Mouse (Mus musculus): Measurements from ENCODE around the gene Arl15.

The Arl15 gene

DNA sequence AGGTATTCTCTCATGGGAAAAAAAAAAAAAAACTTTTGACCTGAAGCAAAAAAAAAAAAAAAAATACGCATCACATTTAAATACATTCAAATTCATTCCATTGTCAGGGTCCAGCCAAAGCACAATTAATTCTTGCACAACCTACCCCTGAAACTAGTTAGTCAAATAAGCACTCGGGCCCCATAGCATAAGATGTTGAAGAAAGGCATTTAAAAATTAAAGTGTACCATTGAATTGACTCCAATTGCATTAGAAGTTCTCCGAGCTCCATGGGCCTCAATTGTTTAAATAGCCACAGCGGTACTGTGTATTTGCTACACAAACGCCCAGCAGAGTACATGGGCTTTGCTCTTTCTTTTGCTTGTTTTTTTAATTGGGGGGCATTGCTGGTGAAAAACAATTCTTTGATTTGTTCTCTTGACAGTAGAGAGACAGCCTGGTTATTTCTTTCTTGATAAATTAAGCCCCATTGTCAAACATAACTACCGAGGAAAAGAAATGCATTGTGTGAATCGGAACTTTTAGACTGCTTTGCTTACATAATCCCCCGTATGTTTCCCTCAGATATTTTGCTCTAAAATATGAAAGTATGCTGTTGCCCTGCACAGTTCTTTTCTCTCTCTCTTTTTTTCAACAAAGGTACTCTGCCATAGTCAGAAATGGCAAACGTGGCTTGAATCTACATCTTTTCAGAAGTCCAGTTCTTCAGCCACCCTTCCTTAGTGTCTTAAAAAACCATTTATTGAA lies 201.4 kb downstream of the Arl15 start:
- DNase-seq: no peak

DNA sequence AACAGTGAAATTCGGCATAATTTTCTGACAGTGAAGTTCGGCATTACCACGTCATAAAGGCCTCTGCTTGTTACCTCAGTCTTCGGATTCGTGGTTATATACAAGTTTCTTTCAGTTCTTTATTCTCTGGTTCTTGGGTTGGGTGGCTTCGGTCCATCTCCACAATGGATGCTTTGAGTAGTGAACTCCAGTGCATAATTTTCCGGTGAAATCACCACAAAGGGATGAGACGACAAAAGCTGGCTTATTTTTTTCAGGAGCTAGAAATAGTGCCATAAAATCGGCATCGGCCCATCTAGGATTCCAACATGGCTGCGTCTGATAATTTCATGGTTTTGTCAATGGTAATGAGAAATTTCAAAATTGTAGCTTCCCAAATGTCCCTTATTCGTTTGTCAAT lies 204.5 kb downstream of the Arl15 start:
- no peak for DNase-seq

DNA sequence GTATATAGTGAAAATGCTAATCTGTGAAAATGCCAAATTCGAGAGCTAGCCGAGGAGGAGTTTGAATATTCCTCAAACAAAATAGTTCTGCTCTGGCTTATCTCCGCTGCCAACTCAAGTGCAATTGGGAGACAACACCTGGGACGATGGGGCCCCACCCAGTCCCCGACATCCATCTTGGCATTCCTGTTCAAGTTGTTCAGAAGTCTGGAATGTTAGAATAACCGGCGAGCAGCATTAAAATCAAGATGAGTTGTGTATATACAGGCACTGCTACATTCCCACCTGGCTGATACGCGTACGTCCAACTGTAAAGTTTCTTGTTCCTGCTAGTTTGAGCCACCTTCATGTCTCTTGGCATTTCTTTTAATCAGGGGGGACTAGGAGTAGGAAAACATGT lies 209.2 kb downstream of the Arl15 start:
- DNase-seq: no peak

DNA sequence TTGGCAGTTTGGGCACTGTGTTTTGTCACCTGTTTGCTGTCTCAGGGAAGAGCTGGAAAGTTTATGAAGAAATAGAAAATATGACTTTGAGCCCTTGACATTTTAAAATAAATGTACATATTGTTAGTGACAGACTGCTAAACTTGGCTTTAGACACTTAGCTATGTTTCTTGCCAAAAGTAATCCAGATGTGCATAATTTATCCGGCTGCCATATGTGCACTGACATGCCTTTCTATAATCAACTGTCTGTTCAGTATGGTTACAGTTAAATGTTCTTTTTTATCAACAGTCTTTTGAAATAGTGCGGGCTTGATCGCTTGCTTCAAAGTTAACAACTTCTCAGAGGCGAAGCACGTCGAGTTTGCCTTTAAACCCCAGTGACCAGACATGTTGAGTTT lies 209.9 kb downstream of the Arl15 start:
- no peak for DNase-seq

DNA sequence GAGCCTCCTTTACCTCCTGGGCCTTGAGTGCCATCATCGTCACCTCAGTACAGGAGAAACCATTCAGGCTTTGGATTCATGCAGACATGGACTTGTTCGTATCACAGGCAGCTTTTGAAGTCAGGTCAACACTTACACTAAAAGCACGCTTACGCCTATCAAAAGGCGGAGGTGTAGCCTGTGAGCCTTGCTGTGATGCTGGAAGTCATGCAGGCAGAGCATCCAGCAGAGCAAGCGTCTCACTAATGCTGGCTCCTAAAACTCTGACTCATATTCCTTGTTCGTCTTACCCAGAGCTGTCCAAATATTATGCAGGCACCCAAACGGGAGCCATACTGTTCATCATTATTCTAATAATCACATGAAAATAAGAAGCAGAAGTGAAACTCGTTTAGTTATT lies 215.5 kb downstream of the Arl15 start:
- no peak for DNase-seq

DNA sequence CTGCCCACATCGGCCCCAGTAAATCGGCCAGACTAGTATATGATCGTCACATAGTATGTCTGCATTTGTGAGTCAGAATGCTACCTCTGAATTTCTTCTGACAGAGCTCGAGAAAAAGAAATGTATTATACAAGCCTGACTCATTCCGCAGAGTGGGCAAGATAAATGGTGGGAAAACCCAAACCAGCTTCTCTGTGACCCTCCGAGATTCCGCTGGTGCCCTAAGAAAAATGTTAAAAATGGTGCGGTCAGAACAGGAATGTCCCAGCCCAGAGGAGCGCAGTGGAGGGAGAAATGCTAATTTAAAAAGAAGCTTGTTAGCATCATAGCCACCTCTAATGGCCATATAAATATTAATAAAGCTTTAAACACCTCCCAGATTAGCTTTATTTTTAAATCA lies 216.2 kb downstream of the Arl15 start:
- DNase-seq: no peak

DNA sequence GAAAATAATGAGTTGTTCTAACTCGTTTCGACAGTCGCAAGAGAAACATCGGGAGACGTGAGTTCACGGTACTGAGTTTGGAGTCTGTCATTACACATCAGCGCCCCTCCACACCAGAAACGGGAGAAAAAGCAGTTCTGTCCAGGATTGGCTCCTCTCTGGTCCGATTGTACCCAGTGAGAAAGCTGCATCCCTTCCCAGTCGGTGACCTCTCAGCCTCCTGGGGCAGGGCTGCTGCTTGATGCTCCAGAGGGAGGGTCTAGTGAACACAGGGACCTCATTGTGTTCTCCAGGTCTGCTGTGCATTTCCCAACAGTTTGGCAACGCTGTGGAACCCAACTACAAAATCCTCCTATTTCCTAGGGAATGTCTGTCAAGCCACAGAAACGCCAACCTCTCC lies 216.7 kb downstream of the Arl15 start:
- no peak for DNase-seq

DNA sequence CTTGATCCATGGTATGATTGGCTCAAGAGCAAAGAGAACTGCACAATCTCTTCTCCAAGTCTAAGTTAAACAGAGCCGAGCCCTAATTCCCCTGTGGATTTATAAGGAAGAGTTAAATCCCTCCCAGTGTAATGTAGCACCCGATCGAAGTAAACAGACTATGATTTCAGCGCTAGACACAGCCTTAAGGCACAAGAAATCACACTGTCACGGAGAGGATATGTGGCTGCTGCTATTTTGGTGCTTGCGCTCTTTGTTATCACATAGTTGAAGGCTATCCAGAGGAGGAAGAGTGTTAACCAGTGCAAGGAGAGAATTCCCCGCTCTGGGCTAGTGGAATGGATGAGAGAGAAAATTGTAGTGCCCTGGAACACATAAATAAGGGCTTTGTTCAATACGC lies 223.6 kb downstream of the Arl15 start:
- DNase-seq: no peak

DNA sequence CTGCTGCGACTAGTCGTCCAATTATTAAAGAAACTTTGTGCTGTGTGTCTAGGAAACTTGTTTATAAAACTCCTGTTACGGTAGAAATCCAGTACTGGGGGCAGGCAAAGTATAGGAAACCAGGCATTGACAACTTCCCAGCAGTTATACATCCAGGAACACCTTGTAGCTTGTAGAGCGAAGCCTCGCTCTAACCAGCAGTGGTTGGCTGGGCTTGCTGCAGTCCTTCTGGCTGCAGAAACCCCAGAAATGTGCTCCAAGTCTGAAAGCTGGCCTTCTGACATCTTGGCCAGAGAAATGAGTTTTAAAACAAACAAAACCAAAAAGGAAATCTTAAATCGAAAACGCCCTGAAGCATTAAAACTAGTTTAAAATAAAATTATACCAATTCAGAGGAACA lies 229.2 kb downstream of the Arl15 start:
- no peak for DNase-seq

DNA sequence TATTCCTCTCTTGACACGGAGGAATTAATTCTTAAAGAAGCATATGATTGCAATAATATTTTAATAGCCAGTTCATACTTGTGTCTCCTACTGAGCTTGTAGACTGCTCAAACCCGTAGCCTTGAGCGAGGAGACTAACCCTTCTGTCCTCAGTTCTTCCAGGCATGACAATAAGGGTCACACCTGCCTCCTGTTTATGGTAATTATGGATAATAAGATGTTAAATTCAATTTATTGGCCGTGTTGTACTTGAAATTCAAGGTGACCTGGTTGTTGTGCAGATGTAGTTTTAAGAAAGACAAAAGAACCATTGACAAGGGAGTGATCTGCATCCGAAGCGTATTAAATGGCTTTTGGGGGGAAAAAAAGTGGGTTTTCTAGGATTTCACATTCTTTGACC lies 232.0 kb downstream of the Arl15 start:
- no peak for DNase-seq

DNA sequence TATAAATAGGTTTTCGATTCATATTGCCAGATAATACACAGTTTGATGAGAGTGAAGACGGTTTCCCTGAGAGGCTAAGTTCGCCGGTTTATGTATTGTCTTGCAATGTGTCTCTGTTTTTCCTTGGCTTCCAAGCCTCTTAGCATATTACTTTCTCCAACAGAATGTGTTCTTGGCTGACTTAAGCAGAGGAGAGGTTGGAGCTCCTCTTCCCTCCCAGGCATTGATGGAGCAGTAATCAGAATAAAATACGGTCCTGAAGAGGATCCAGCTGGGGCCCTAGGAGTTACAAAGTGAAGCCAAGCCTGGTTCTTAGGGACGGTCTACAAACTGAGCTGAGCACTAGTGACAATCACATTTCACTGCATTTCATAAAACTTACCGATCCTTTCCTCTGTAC lies 232.4 kb downstream of the Arl15 start:
- DNase-seq: no peak

DNA sequence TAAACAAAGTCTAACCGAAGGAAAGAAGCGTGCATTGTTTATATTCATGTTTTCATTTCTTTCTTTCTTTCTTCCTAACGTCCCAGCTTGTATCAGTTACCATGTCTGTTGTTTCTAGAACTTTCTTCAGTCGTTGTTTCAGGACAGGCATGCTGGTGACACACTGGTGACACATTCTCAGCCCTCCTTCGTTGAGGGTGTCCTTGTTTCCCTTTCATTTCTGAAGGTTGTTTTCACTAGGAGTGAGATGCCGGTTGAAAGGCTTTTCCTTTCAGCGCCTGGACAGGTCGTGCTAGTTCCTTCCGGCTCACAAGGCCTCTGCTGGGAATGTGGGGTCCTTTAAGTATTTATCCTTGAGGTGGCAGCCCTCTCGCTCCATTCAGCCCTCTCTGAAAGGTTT lies 253.8 kb downstream of the Arl15 start:
- DNase-seq: no peak

DNA sequence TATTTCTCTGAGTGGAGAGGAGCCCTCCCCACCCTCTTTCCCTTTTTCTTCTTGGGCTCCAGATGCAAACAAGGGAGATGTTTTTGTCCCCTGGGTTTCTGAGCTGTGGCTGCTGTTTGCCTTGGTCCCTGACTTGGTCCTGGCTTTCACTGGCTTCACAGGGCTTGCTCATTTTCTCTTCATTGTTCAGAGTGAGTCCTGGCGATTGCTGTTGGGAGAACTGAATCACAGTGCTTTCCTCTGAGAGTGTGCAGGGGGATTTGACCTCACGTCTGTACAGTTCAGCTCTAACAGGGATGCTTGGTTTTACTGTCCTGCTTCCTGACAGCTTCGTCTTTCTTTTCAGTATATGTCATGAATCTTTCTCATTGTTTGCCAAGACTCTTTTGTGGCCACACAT lies 254.4 kb downstream of the Arl15 start:
- DNase-seq: no peak

DNA sequence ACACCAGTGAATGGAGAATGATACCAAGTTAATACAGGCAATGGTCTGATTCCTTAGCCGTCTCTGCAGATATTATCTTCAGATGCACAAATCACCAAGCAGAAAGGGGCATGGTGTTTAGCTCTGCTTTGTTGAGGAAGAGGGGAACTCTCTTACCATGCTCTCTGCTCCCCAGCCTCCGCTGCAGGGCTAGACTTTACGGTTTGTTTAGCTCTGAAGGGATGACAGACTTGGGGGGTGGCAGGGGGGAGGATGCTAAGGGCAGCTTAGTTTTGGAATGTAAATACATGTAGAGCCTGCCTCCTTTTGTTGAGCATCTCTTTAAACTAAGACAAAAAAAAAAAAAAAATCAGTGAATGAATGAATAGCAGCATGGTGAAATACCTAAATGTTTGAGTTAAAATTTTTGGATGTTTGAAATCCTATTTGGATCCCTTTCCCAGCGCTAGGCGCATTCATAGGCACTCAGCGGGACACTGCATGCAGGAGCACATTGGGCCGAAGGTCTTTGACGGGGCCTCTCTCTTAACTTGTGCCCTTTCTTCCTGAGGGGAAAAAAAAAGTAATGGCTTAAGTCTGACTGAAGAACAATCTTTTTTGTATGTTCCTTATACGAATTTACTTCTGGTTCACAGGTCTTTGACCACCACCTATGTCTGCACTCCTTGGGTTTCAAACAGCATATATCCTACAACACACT lies 257.0 kb downstream of the Arl15 start:
- DNase-seq: no peak

DNA sequence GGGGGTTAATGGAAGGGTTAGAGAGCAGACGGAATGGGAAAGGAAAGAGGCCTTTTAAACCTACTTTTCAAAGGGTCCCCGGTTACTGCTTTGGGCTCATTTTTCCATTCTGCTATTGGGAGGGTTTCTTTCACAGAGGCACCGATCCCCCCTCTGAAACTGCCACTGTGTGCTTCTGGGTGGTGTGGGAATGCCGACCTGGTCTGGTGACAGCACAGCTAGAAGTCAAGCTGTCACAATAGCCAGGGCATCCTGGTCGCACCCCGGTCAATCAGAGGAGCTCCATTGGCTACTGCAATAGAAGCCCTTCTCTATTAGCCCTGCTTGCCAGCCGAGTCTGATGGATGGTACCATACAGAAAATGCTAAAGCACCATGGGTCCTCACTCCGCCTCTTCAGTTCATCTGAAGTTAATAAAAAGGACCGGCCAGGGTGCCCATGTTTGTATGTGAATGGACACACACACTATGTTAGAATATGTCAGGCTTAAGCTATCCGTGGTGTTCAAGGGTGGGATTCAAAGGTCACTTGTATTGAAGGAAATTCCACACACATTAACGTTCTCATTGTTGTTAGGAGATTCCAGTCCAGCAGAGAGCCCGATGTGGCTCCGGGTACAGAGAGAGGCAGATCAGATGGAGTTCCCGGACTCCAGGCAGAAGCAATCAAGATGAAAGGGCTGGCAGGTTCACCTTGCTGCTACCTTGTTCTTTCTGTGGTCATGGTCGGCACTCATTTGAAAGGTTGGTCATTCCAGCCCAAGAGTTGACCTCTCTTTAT lies 258.3 kb downstream of the Arl15 start:
- no peak for DNase-seq

DNA sequence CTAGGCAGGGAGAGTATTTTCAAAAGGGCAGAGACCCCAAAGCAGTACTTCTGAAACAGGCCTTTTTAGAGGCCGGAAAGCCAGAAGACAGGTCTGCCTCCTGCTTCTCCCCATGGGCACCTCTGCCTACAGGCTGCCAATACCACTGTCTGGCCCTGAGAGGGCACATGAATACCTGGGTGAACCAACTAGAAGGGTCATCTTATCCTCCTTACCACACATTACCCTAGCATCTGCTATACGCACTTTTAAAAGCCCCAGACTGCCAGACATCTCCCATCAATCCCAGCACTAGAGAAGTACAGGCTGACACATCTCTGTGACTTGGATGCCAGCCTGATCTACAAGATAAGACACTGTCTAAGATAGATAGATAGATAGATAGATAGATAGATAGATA lies 259.0 kb downstream of the Arl15 start:
- no peak for DNase-seq

DNA sequence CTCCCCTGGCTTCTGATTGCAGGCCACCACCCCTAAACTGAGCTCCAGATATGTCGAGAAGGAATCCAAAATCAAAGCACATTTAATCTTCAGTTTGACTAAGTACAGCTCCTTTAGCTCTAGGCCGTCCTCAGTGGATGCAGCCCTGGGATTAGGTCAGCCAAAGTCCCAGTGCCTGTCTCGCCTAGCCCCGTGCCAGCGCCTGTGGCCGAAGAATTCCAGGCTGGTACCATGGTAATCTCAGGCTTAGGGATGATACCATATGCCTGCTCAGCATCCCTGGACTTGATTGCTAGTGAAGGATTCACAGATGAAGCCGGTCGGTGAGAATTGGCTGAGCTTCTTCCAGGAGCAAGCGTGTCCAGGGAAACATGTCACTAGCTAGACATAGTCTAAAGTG lies 261.4 kb downstream of the Arl15 start:
- DNase-seq: no peak

DNA sequence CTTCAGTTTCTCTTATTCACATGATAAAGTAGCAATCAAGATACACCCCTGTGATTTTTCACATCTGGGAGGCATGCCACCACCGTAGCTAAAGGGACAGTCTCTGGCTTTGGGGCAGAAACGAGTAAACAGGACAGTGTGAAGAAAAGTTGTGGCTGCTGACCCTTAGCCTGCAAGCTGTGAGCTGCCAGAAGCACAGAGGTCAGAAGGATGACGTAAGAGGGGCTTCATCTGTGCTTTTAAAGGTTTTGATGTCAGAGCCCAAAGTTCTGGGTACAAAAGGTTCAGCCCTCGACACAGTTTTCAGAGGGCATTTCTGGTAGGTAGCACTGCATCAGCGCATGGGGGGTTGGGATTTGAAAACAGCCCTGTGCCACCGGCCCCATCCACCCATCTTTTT lies 266.0 kb downstream of the Arl15 start:
- no peak for DNase-seq

DNA sequence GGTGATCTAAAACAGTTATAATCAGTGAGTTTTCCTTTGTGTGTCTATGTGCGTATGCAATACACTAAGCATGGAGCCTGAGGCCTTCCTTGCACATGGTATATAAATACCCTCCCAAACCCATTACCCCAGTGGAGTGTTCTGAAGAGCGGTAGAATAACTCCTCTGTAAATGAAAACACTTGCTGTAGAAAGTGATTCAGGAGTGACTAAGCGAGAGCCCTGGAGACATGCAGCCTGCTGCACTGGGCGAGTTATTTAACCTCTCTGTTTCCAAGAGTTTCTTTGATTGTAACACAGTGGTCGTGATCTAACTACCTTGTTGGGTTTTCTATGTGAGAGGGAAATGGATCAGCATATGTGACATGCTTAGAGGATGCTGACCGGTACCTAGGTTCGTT lies 266.9 kb downstream of the Arl15 start:
- DNase-seq: no peak

DNA sequence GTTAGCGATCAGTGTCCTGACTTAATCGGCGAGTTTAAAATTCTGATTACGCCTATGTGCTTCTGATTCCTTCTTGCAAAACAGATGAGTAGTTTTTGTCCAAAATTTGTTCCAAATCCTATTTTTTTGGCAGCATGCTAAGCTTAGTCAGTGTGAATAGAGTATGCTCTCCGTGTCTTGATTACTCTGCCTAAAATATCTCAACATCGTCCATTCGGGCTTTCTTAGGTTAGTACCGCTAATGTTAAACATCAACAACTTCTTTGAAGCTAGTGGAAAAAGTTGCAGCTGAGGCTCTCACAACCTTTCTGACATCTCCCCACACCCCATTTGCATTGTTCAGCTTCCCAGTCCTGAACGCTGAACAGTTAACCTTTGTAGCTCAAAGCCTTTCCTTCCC lies 269.8 kb downstream of the Arl15 start:
- DNase-seq: no peak

DNA sequence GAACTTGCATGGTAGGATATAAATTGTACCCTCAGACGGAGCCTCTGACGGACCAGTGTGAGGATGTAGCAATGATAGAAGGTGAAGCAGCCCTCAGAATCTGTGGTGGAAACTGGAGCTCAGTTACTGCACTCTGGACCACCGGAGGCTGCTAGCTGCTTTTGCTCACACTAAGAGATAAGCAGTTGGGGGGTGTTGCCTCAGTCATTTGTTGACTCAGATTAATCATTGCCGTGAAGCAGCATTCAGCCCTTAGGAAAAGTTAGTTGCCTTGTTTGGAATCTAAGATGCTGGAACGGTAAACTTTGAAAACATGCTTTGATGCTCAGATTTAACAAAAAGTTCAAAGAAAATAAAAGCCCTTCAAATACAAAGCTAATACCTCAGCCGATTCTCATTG lies 270.7 kb downstream of the Arl15 start:
- no peak for DNase-seq

DNA sequence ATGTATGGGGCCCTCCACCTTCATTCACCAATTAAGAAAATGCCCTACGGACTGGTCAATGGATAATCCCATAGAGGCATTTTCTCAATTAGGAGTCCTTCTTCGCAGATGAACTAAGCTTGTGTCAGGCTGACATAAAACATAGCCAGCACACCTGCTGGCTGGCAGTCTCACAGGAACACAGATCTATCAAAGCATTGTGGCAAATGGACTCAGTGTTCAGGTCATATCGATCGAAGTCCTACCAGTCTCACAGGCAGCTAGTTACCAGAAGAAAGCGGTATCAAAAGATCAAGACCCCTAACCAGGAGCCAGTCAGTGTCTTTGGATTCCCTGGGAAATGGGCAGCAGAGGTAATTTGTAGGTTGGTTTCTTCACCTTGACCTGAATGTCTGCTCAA lies 274.1 kb downstream of the Arl15 start:
- no peak for DNase-seq

DNA sequence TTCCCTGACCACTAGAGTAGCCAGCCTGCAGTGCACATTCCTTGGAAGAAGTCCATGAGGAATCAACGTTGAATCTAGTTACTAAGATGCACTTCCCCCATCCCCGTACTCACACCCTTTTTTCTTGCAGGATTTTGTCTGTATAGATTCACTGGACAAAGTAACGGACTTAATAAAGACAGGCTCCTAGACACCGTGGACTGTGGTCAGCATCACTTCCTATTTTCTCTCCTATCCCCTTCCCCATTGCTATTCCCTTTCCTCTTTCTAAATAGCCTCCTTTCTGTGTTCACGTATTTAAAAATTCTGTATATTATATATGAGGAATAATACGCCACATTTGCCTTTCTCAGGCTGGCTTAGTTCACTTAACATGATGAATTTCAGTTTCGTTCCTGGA lies 277.1 kb downstream of the Arl15 start:
- DNase-seq: no peak

DNA sequence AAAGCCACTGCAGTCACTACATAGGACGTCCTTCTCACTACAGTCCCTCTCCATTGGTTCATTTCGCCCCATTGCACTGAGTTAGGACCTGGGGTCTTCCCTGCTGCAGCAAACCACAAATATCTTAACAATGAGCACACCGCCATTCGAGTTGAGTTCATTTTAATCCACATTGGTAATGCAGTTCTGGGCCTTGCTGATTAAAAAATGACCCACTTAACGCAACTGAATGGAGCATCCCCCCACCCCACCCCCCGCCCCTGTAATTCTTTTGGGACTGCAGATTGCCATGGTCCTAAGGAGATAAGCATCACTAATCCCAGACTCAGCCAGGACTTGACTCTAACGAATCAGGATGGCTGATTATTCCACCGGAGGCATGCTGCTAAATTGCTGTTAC lies 280.2 kb downstream of the Arl15 start:
- no peak for DNase-seq

Data from right cerebral cortex, postnatal 25 days (tissue).